Mouse (Mus musculus) megakaryocyte, embryonic 14.5 days (primary cell): Measurements from ENCODE around the gene Nagk.

ENCODE experiments used
- FLI1 ChIP-seq: IDR thresholded peaks from 2 replicates; pipeline ENCODE4 v1.6.1; 2012; ENCODE audit warnings: low read length, inconsistent platforms, mixed read lengths
- GATA1 ChIP-seq: IDR thresholded peaks from 3 replicates; pipeline ENCODE4 v1.6.1; 2012; ENCODE audit warnings: mixed read lengths, low read length, inconsistent platforms, borderline replicate concordance

GRCm38 (mm10) chr6:83795492-83795900, 714 bp downstream of the Nagk start:
- TF ChIP-seq GATA1 (no peak), FLI1 (no peak)
